Mouse (Mus musculus) C3H10T1/2 (cell line): ENCODE data around the gene Fcho2. TPM values are rescaled to one million over a fixed set of nuclear protein-coding genes. Genes with fewer than 3 reads are reported as not detected.

Source experiments
- polyA plus RNA-seq, 2 experiments: library from polyadenylated mRNA; unstranded; fragments of >200 nt; fragmentation: generic; extraction: Trizol; gene quantifications; one replicate each; pipeline ENCODE4 v1.2.1; 2012; ENCODE audit warnings: missing spikeins in 2 of 2

Gene Fcho2
- polyA plus RNA-seq = 1 to 10 TPM in 1 of 2 experiments, under 1 TPM in 1; 0.21 to 2.3 TPM

GRCm38 (mm10) chr13:98815147-98815785 lies at the start of gene Fcho2:
Gene Fcho2, minus strand, starts transcription at chr13:98815449.

DNA sequence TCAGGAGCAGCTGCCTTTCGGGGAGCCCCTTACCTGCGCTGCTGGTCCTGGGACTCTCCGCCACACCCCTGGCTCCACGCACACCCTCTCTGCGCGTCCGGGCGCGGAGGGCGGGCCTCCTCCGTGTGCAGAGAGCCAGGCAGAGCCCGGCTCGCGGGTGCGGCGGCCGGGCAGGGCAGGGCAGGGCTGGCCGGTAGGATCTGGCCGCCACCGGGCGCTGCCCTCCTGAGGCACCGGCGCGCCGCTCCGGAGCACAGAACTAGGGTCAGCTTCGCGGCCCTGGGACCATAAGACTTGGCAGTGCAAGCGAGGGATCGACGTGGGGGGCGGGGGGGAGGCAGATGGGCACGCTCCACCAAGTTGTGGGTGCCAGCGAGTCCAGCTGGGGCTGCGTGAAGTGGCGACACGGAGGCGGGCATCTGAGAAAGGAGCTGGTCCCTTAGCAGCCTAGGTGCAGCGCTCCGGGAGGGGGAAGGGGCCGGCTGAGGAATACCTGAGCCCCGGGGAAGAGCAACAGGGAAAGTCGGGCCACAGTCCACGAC lies 120.4 kb downstream of the Fcho2 start, which contains the start of gene Tmem171:
Gene Tmem171 (minus strand): TSS at position 62 of the 542 bp plus-strand sequence.

Other genes with a start within 250 kb of the Fcho2 start
- gene Tmem174, start 178.0 kb downstream of the Fcho2 start, polyA plus RNA-seq = not detected
- 10 to 100 TPM in 1 of 2 experiments, under 1 TPM in 1; 0.90 to 11.7 TPM for gene Tmem171, start 120.6 kb downstream of the Fcho2 start, polyA plus RNA-seq
- gene Tnpo1, start 110.9 kb upstream of the Fcho2 start, polyA plus RNA-seq = 10 to 100 TPM in 1 of 2 experiments, 1 to 10 TPM in 1; 2.5 to 13.1 TPM
- gene 1700024P04Rik, start 169.1 kb upstream of the Fcho2 start, polyA plus RNA-seq = not detected